Mouse (Mus musculus): ENCODE measurements around the gene Pglyrp2. TPM values are rescaled to one million over a fixed set of nuclear protein-coding genes. Genes with fewer than 3 reads are reported as not detected.

Pglyrp2 gene
- polyA plus RNA-seq, 1 experiment, result not detected

GRCm38 (mm10) chr17:32362686-32363085, 61.3 kb downstream of the Pglyrp2 start:
- DNase-seq (ENCODE audit: extremely low spot score in 1 of 2, low spot score in 1 of 2), result no peak

Other genes starting within 250 kb of the Pglyrp2 start
- gene Ephx3, start 234.6 kb downstream of the Pglyrp2 start, polyA plus RNA-seq (2012; rRNA removed), result 0.63 and 1.3 TPM in 2 replicates
- gene Brd4, start 139.4 kb downstream of the Pglyrp2 start, polyA plus RNA-seq (2012; rRNA removed), result 49.9 and 54.6 TPM in 2 replicates
- 111 and 119 TPM in 2 replicates for gene Akap8, start 102.9 kb downstream of the Pglyrp2 start, polyA plus RNA-seq (2012; rRNA removed)
- 347 and 400 TPM in 2 replicates for gene Akap8l, start 73.6 kb downstream of the Pglyrp2 start, polyA plus RNA-seq (2012; rRNA removed)
- 38.6 and 41.4 TPM in 2 replicates for gene Wiz, start 34.7 kb downstream of the Pglyrp2 start, polyA plus RNA-seq (2012; rRNA removed)
- gene Rasal3, start 20.6 kb downstream of the Pglyrp2 start, polyA plus RNA-seq (2012; rRNA removed), result 2.8 and 5.4 TPM in 2 replicates
- not detected in 2 replicates for gene Cyp4f39, start 28.6 kb upstream of the Pglyrp2 start, polyA plus RNA-seq (2012; rRNA removed)
- 6.4 and 6.6 TPM in 2 replicates for gene Cyp4f17, start 81.9 kb upstream of the Pglyrp2 start, polyA plus RNA-seq (2012; rRNA removed)
- gene Cyp4f16, start 112.4 kb upstream of the Pglyrp2 start, polyA plus RNA-seq (2012; rRNA removed), result 13.0 and 13.4 TPM in 2 replicates
- not detected in 2 replicates for gene Cyp4f37, start 197.1 kb upstream of the Pglyrp2 start, polyA plus RNA-seq (2012; rRNA removed)
- 0.04 and 0.08 TPM in 2 replicates for gene Cyp4f40, start 234.7 kb upstream of the Pglyrp2 start, polyA plus RNA-seq (2012; rRNA removed)

Measured in frontal cortex, adult 2 months (tissue).